Mouse (Mus musculus): ENCODE measurements at regions not wholly inside any gene's neighbourhood (a gene's known extent, or its start where the extent isn't known, plus 50 kb on each side); places are given as distances from the start of the nearest gene placed in this dataset.
"Not testable (repeated sequence)": the region's sequence is repeated elsewhere in the genome, so short reads cannot be mapped to it uniquely, and the experiment has no call there.

DNA sequence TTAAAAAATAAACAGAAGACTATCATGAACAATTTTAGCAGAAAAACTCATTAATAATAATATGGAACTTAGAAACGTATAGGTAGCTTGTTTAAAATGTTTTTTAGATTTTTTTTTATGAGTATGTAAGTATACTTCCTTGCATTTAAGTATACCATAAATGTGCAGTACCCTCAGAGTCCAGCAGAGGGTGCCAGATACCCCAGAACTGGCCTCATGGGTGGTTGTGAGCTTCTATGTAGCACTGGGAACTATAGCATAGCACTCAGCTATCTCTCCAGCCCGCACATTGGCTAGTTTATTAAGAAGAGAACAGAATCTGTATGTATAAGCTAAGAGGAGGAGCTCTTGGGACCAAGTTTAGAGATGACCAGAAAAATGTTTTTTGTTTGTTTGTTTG lies 306.7 kb upstream of the Pdzrn3 start:
- H3K4me3 ChIP-seq (ENCODE audit: low read depth, low read length): no peak overlapping the region
- no peaks in the 10 kb centered on the region for H3K9me3 ChIP-seq (ENCODE audit: control insufficient read depth)
- peak; percentile 50 for TF ChIP-seq CTCF (IDR thresholded peaks at IDR 0.05; ENCODE audit: low read depth)
- H3K4me1 ChIP-seq (replicated peaks; ENCODE audit: control insufficient read depth, insufficient read depth, low read length): no peaks in the 10 kb centered on the region
- H3K4me2 ChIP-seq (replicated peaks; ENCODE audit: low read depth): no peak overlapping the region
- no peak overlapping the region for H3K27ac ChIP-seq (ENCODE audit: low read depth, low read length)
- ATAC-seq: no peak
- H3K27me3 ChIP-seq (replicated peaks; ENCODE audit: control insufficient read depth, insufficient read depth, low read length): no peaks in the 10 kb centered on the region
- H3K36me3 ChIP-seq (ENCODE audit: control insufficient read depth, insufficient read depth): no peaks in the 10 kb centered on the region
- H3K9ac ChIP-seq (ENCODE audit: low read depth, low read length): no peak overlapping the region
- 73% methylated on average over 2 of the region's 2 CpGs for WGBS

DNA sequence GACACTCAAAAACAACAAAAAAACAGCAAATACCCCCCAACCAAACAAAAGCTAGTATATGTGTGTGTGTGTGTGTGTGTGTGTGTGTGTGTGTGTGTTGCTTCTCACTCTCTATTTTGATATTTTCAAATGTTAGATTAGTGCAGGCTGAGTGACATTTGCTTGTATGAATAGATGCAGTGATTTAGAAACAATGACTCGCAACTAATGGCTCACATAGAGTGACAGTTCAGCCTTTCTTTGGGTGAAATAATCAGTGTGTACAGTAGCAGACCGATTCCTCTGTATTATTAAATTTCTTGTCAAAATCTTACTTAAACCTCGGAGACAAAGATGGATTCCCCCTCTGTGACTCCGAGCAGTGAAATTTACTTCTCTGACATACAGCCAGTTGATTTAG lies 297.1 kb upstream of the Pdzrn3 start:
- Histone ChIP-seq H3K9ac (ENCODE audit: low read depth, low read length) (no peak overlapping the region), H3K4me1 (replicated peaks; ENCODE audit: control insufficient read depth, insufficient read depth, low read length) (no peaks in the 10 kb centered on the region), H3K27ac (ENCODE audit: low read depth, low read length) (no peak overlapping the region), H3K36me3 (ENCODE audit: control insufficient read depth, insufficient read depth) (no peaks in the 10 kb centered on the region), H3K27me3 (replicated peaks; ENCODE audit: control insufficient read depth, insufficient read depth, low read length) (no peaks in the 10 kb centered on the region), H3K4me3 (ENCODE audit: low read depth, low read length) (no peak overlapping the region), H3K9me3 (ENCODE audit: control insufficient read depth) (no peaks in the 10 kb centered on the region), H3K4me2 (replicated peaks; ENCODE audit: low read depth) (no peak overlapping the region)
- WGBS: 78% methylated on average over 4 of the region's 4 CpGs
- no peak for ATAC-seq
- TF ChIP-seq CTCF (IDR thresholded peaks at IDR 0.05; ENCODE audit: low read depth): no peak

DNA sequence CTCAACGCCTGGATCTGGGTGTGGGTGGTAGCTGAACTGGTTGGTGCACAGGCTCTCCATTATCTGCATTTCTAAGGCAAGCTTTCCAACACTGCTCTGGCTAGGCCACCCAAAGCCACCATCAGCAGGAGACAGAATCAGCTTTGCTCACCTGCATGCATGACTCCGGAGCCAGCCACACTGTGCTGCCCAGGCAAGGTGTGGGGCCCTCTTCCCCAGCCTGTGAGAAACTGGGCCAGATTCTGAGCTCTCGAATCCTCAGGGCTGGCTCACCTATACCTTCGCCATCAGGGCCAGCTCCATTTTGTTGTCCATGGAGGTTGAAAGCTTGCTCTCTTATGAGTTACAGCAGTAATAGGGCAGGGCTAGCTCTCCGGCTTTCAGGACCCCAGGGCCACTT lies 293.1 kb upstream of the Pdzrn3 start:
- WGBS: 60% methylated on average over 5 of the region's 5 CpGs
- H3K4me3 ChIP-seq (ENCODE audit: low read depth, low read length): no peak overlapping the region
- no peak overlapping the region for H3K27ac ChIP-seq (ENCODE audit: low read depth, low read length)
- no peak overlapping the region for H3K4me2 ChIP-seq (replicated peaks; ENCODE audit: low read depth)
- no peaks in the 10 kb centered on the region for H3K9me3 ChIP-seq (ENCODE audit: control insufficient read depth)
- H3K36me3 ChIP-seq (ENCODE audit: control insufficient read depth, insufficient read depth): no peaks in the 10 kb centered on the region
- no peaks in the 10 kb centered on the region for H3K4me1 ChIP-seq (replicated peaks; ENCODE audit: control insufficient read depth, insufficient read depth, low read length)
- H3K27me3 ChIP-seq (replicated peaks; ENCODE audit: control insufficient read depth, insufficient read depth, low read length): no peaks in the 10 kb centered on the region
- no peak for TF ChIP-seq CTCF (IDR thresholded peaks at IDR 0.05; ENCODE audit: low read depth)
- no peak for ATAC-seq
- no peak overlapping the region for H3K9ac ChIP-seq (ENCODE audit: low read depth, low read length)

DNA sequence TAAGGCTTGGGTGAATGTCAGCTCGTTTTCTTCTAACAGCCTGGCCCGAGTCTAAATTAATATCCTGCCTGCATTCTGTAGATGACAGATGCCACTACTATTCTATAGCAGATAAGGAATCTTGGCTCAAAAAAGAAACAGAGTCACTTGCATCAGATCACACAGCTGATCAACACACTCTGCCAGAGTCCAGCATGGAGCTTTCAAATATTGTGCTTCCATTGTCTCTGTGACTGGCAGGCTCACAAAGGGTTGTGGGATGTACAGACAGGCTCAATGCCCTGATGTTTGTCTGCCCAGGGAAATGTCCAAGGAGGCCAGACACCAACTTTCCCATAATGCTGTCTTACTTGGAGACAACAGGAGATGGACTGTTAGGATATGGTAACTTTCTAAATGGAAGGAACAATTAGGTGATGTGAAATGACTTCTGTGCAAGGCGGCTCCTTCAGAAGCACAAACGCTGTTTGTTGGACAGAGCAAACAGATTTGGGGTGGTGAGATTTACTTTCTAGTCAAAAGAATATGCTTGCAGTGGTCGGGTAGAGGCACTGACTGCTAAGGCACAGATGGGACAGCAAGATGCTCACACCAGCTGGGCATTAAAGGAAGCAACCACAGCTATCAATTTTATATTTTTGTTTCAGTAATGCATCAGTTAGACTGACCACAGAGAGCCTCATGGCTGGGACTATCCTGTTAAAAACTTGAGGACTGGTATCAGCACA lies 291.6 kb upstream of the Pdzrn3 start:
- Histone ChIP-seq H3K4me1 (replicated peaks; ENCODE audit: control insufficient read depth, insufficient read depth, low read length) (no peaks in the 10 kb centered on the region), H3K27ac (ENCODE audit: low read depth, low read length) (no peak overlapping the region), H3K9ac (ENCODE audit: low read depth, low read length) (no peak overlapping the region), H3K9me3 (ENCODE audit: control insufficient read depth) (no peaks in the 10 kb centered on the region), H3K4me2 (replicated peaks; ENCODE audit: low read depth) (no peak overlapping the region), H3K36me3 (ENCODE audit: control insufficient read depth, insufficient read depth) (no peaks in the 10 kb centered on the region), H3K27me3 (replicated peaks; ENCODE audit: control insufficient read depth, insufficient read depth, low read length) (no peaks in the 10 kb centered on the region), H3K4me3 (ENCODE audit: low read depth, low read length) (no peak overlapping the region)
- no peak for TF ChIP-seq CTCF (IDR thresholded peaks at IDR 0.05; ENCODE audit: low read depth)
- ATAC-seq: no peak
- 70% methylated on average over 5 of the region's 5 CpGs for WGBS

DNA sequence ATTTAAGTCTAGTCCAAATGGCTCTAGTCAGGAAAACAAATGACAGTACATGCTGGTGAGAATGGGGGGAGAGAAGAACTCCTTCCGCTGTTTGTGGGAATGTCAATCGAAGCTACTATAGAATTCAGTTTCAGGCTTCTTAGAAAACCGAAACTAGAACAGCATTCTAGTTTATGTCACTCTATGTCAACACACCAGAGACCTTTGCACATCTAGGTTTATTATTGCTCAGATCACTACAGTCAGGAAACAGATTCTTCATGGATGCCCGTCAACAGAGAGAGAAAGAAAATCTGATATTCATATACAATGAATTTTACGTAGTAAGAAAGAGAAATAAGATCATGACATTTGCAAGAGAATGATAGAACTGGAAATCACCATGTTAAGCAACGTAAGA lies 276.7 kb upstream of the Pdzrn3 start:
- H3K36me3 ChIP-seq (ENCODE audit: control insufficient read depth, insufficient read depth): no peaks in the 10 kb centered on the region
- 58% methylated on average over 6 of the region's 6 CpGs for WGBS
- no peaks in the 10 kb centered on the region for H3K4me1 ChIP-seq (replicated peaks; ENCODE audit: control insufficient read depth, insufficient read depth, low read length)
- peak; percentile 75 for ATAC-seq
- H3K27ac ChIP-seq (ENCODE audit: low read depth, low read length): no peak overlapping the region
- no peak overlapping the region for H3K4me2 ChIP-seq (replicated peaks; ENCODE audit: low read depth)
- no peak overlapping the region for H3K9ac ChIP-seq (ENCODE audit: low read depth, low read length)
- no peaks in the 10 kb centered on the region for H3K9me3 ChIP-seq (ENCODE audit: control insufficient read depth)
- TF ChIP-seq CTCF (IDR thresholded peaks at IDR 0.05; ENCODE audit: low read depth): no peak
- no peak overlapping the region for H3K4me3 ChIP-seq (ENCODE audit: low read depth, low read length)
- no peaks in the 10 kb centered on the region for H3K27me3 ChIP-seq (replicated peaks; ENCODE audit: control insufficient read depth, insufficient read depth, low read length)

DNA sequence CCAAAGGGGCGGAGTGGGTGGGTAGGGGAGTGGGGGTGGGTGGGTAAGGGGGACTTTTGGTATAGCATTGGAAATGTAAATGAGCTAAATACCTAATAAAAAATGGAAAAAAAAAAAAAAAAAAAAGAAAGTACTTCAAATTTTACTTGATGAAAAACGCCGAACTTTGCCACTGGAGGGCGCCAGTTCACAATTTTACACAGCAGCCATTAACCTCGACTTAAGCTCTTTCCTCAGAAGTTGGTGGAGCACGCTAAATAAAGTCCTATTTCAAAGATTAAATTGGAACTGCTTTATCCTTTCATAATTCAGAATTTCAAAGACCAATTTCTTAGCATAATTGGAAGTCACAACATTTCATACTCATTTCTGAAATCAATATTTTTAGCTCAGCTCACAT lies 272.7 kb upstream of the Pdzrn3 start:
- 6% methylated on average over 5 of the region's 6 CpGs for WGBS
- H3K9ac ChIP-seq (ENCODE audit: low read depth, low read length); H3K27me3 ChIP-seq (replicated peaks; ENCODE audit: control insufficient read depth, insufficient read depth, low read length); ATAC-seq; H3K9me3 ChIP-seq (ENCODE audit: control insufficient read depth); H3K36me3 ChIP-seq (ENCODE audit: control insufficient read depth, insufficient read depth); H3K4me3 ChIP-seq (ENCODE audit: low read depth, low read length); H3K27ac ChIP-seq (ENCODE audit: low read depth, low read length); H3K4me2 ChIP-seq (replicated peaks; ENCODE audit: low read depth); H3K4me1 ChIP-seq (replicated peaks; ENCODE audit: control insufficient read depth, insufficient read depth, low read length): not testable (repeated sequence)
- TF ChIP-seq CTCF (IDR thresholded peaks at IDR 0.05; ENCODE audit: low read depth): peak; percentile 66

DNA sequence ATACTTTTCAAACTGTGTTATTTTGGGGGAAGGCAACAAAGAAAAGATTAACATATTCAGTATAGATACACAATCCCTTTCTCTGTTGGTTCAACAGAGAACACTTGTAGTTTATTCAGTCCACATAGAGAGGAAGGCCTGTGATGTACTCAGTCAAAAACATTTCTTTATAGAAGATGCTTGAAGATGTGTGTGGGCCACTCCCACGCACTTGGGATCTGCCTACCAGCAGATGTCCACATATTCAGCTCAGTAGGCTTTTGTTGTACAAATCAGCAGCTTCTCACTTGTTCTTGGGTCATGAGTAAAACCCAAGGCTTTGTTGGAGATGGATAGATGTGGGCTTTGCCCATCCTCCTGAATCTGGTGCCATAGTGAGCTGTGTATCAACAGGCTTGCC lies 239.6 kb upstream of the Pdzrn3 start:
- Histone ChIP-seq H3K4me3 (ENCODE audit: low read depth, low read length) (no peak overlapping the region), H3K27ac (ENCODE audit: low read depth, low read length) (no peak overlapping the region), H3K9ac (ENCODE audit: low read depth, low read length) (no peak overlapping the region), H3K9me3 (ENCODE audit: control insufficient read depth) (no peaks in the 10 kb centered on the region), H3K36me3 (ENCODE audit: control insufficient read depth, insufficient read depth) (no peaks in the 10 kb centered on the region), H3K4me1 (replicated peaks; ENCODE audit: control insufficient read depth, insufficient read depth, low read length) (no peaks in the 10 kb centered on the region), H3K27me3 (replicated peaks; ENCODE audit: control insufficient read depth, insufficient read depth, low read length) (no peaks in the 10 kb centered on the region), H3K4me2 (replicated peaks; ENCODE audit: low read depth) (no peak overlapping the region)
- ATAC-seq: no peak
- 62% methylated on average over 1 of the region's 1 CpGs for WGBS
- no peak for TF ChIP-seq CTCF (IDR thresholded peaks at IDR 0.05; ENCODE audit: low read depth)

All from intestine, postnatal 0 days (tissue).